Mouse (Mus musculus) myocyte (in vitro differentiated cells): ENCODE results near the gene Smim4. TPM values are rescaled to one million over a fixed set of nuclear protein-coding genes. Genes with fewer than 3 reads are reported as not detected.

Experiments used
- H3K27me3 ChIP-seq: one replicate; pipeline ENCODE4 v1.6.1; 2011; ENCODE audit not compliant: control insufficient read depth, insufficient read depth, insufficient read length
- H3K36me3 ChIP-seq: one replicate; pipeline ENCODE4 v1.6.1; 2011; ENCODE audit not compliant: control insufficient read depth, insufficient read depth
- H3K4me2 ChIP-seq: one replicate; pipeline ENCODE4 v1.6.1; 2011; ENCODE audit warnings: low read depth, control low read depth
- H3K4me3 ChIP-seq: one replicate; pipeline ENCODE4 v1.5.1; 2011; ENCODE audit warnings: mild to moderate bottlenecking, control low read depth, moderate library complexity
- H3K79me2 ChIP-seq: one replicate; pipeline ENCODE4 v1.6.1; 2011; ENCODE audit not compliant: control insufficient read depth, insufficient read depth
- H3ac ChIP-seq: one replicate; pipeline ENCODE4 v1.6.1; 2011; ENCODE audit not compliant: control insufficient read depth, insufficient read length
- CEBPB ChIP-seq: IDR thresholded peaks from 2 replicates; pipeline ENCODE4 v1.6.1; 2011; ENCODE audit warnings: mild to moderate bottlenecking, moderate library complexity; ENCODE audit not compliant: poor library complexity, insufficient read depth, severe bottlenecking
- E2F4 ChIP-seq: IDR thresholded peaks from one replicate; pipeline ENCODE4 v1.6.1; 2011; ENCODE audit warnings: mild to moderate bottlenecking, control low read depth, moderate library complexity; ENCODE audit not compliant: insufficient read depth
- MAX ChIP-seq: IDR thresholded peaks from one replicate; pipeline ENCODE4 v1.6.1; 2011; ENCODE audit warnings: low read depth, mild to moderate bottlenecking, control low read depth
- MYOD1 ChIP-seq, 3 experiments: IDR thresholded peaks; one replicate each; pipeline ENCODE4 v1.6.1; 2011; ENCODE audit warnings: control low read depth in 2 of 3, low read depth in 2 of 3, mild to moderate bottlenecking in 2 of 3, moderate library complexity in 1 of 3; ENCODE audit not compliant: insufficient read length in 2 of 3, control insufficient read depth in 1 of 3
- MYOG ChIP-seq, 3 experiments: IDR thresholded peaks; one replicate each; pipeline ENCODE4 v1.6.1; 2011; ENCODE audit warnings: control low read depth in 2 of 3, low read depth in 2 of 3, mild to moderate bottlenecking in 2 of 3; ENCODE audit not compliant: insufficient read length in 2 of 3, control insufficient read depth in 1 of 3, insufficient read depth in 1 of 3
- POLR2A ChIP-seq: IDR thresholded peaks from one replicate; pipeline ENCODE4 v1.6.1; 2011; ENCODE audit warnings: low read depth, mild to moderate bottlenecking, control low read depth, moderate library complexity; ENCODE audit not compliant: insufficient read length
- POLR2AphosphoS2 ChIP-seq: IDR thresholded peaks from one replicate; pipeline ENCODE4 v1.6.1; 2011; ENCODE audit warnings: low read depth, control low read depth; ENCODE audit not compliant: insufficient read length
- REST ChIP-seq: IDR thresholded peaks from one replicate; pipeline ENCODE4 v1.6.1; 2011; ENCODE audit warnings: mild to moderate bottlenecking, control low read depth, moderate library complexity; ENCODE audit not compliant: insufficient read depth, insufficient read length
- SRF ChIP-seq: IDR thresholded peaks from one replicate; pipeline ENCODE4 v1.6.1; 2011; ENCODE audit warnings: low read depth; ENCODE audit not compliant: control insufficient read depth, insufficient read length
- TCF12 ChIP-seq: IDR thresholded peaks from one replicate; pipeline ENCODE4 v1.6.1; 2011; ENCODE audit warnings: mild to moderate bottlenecking, control low read depth; ENCODE audit not compliant: poor library complexity, insufficient read depth, severe bottlenecking
- TCF3 ChIP-seq: IDR thresholded peaks from one replicate; pipeline ENCODE4 v1.6.1; 2011; ENCODE audit warnings: low read depth, control low read depth; ENCODE audit not compliant: insufficient read length
- USF1 ChIP-seq: IDR thresholded peaks from one replicate; pipeline ENCODE4 v1.6.1; 2011; ENCODE audit warnings: low read depth, mild to moderate bottlenecking, control low read depth, moderate library complexity
- polyA plus RNA-seq: library from polyadenylated mRNA; unstranded; fragments of >200 nt; fragmentation: generic; extraction: Trizol; gene quantifications from one replicate; pipeline ENCODE4 v1.2.1, GENCODE M21; 2012; ENCODE audit warnings: missing spikeins

Smim4 gene
- polyA plus RNA-seq, 1 experiment = 91.4 TPM

- Histone ChIP-seq H3K4me3 (no peak overlapping the region), H3K4me2 (peak overlapping the region; percentile 52), H3ac (no peak overlapping the region), H3K36me3 (peaks cover 28% of the 10 kb centered on the region), H3K79me2 (peaks cover 7% of the 10 kb centered on the region), H3K27me3 (no peaks in the 10 kb centered on the region)
- TF ChIP-seq TCF12 (peak; percentile 60), MAX (no peak)
Measured at GRCm38 (mm10) chr14:31079313-31080028, 49.3 kb downstream of the Smim4 start.

- Histone ChIP-seq H3K36me3 (peaks cover 31% of the 10 kb centered on the region), H3ac (no peak overlapping the region), H3K79me2 (peaks cover 7% of the 10 kb centered on the region), H3K4me3 (no peak overlapping the region), H3K27me3 (no peaks in the 10 kb centered on the region), H3K4me2 (peak overlapping the region; percentile 52)
- TF ChIP-seq CEBPB (no peak), POLR2AphosphoS2 (no peak), MYOD1 (IDR thresholded peaks at IDR 0.05; ENCODE audit: control insufficient read depth in 1 of 3, insufficient read length in 2 of 3, low read depth in 2 of 3) (peak; percentile 35 to 81 (median 60)), MAX (no peak)
Measured at GRCm38 (mm10) chr14:31078597-31079208, 50.1 kb downstream of the Smim4 start.

DNA sequence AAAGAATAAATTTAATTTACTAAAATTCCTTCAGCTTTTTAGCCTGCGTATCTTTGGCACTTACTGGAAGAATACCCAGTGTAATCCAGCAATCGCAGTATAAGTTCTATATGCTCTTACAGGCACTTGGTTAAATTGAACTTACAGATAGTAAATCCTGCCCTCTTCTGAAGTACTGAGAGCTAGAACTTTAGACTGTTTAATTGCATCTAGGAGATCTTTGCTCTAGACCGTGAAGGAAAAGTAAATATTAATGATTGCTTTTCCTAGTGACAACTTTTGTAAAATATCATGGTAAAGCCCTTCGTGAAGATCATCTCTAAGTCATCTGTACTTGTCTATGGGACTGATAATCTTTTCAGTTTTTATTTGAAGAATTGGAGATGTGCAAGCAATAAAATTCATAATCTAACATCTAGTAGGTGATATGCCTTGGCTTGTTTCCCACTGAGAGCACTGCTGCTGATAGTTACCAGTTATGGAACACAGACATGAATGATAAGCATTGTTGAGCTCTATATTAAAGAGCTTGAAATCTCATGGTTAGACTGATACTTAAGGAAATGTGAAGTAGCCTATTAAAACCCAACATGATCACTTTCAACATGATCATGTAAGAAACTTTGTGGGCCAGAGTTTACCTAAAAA, 59.5 kb downstream of the Smim4 start:
- Histone ChIP-seq H3K27me3 (no peaks in the 10 kb centered on the region), H3ac (no peak overlapping the region), H3K36me3 (peaks cover 30% of the 10 kb centered on the region), H3K4me3 (no peak overlapping the region), H3K79me2 (no peaks in the 10 kb centered on the region), H3K4me2 (no peak overlapping the region)
- TF ChIP-seq POLR2A = no peak
- TF ChIP-seq CEBPB = no peak
- no peak for TF ChIP-seq TCF3
- no peak for TF ChIP-seq SRF
- TF ChIP-seq REST = no peak
- no peak for TF ChIP-seq TCF12
- no peak for TF ChIP-seq MAX
- no peak for TF ChIP-seq MYOD1 (IDR thresholded peaks at IDR 0.05; ENCODE audit: control insufficient read depth in 1 of 3, insufficient read length in 2 of 3, low read depth in 2 of 3)
- no peak for TF ChIP-seq MYOG (IDR thresholded peaks at IDR 0.05; ENCODE audit: control insufficient read depth in 1 of 3, insufficient read depth in 1 of 3, insufficient read length in 2 of 3, low read depth in 2 of 3)
- TF ChIP-seq USF1 = no peak
- no peak for TF ChIP-seq POLR2AphosphoS2
- TF ChIP-seq E2F4 = no peak

- no peaks in the 10 kb centered on the region for H3K27me3 ChIP-seq
Measured at GRCm38 (mm10) chr14:31062277-31062676, 66.5 kb downstream of the Smim4 start.

DNA sequence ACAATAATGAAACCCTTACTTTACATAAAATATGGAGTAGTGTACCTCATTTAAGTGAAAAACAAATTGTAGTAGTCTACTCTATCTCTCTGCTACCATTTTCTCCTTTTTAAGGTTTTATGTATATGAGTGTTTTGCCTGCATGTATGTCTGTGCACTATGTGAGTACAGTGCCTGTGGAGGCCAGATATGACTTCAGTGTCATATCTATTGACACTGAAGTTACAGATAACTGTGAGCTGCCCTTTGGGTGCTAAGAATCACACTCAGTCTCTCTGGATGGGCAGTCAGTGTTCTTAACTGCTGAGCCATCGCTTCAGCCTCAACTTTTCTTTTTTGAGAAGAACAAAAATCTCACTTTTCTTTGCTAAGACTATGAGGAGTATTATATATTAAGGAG, 82.9 kb downstream of the Smim4 start:
- Histone ChIP-seq H3K4me2 (no peak overlapping the region), H3ac (no peak overlapping the region), H3K79me2 (no peaks in the 10 kb centered on the region), H3K27me3 (no peaks in the 10 kb centered on the region), H3K4me3 (no peak overlapping the region), H3K36me3 (peaks cover 91% of the 10 kb centered on the region)
- TF ChIP-seq CEBPB = no peak
- no peak for TF ChIP-seq USF1
- TF ChIP-seq TCF3 = no peak
- no peak for TF ChIP-seq E2F4
- TF ChIP-seq POLR2AphosphoS2 = no peak
- TF ChIP-seq SRF = no peak
- no peak for TF ChIP-seq MYOG (IDR thresholded peaks at IDR 0.05; ENCODE audit: control insufficient read depth in 1 of 3, insufficient read depth in 1 of 3, insufficient read length in 2 of 3, low read depth in 2 of 3)

More at GRCm38 (mm10) chr14:31062277-31062676, 66.5 kb downstream of the Smim4 start:
- Histone ChIP-seq H3K79me2 (no peaks in the 10 kb centered on the region), H3ac (no peak overlapping the region), H3K4me3 (no peak overlapping the region), H3K36me3 (peaks cover 68% of the 10 kb centered on the region), H3K4me2 (no peak overlapping the region)
- TF ChIP-seq SRF (no peak), POLR2AphosphoS2 (no peak), MYOG (IDR thresholded peaks at IDR 0.05; ENCODE audit: control insufficient read depth in 1 of 3, insufficient read depth in 1 of 3, insufficient read length in 2 of 3, low read depth in 2 of 3) (no peak), E2F4 (no peak), REST (no peak), MYOD1 (IDR thresholded peaks at IDR 0.05; ENCODE audit: control insufficient read depth in 1 of 3, insufficient read length in 2 of 3, low read depth in 2 of 3) (no peak), TCF3 (no peak), MAX (no peak), TCF12 (no peak)
